Mouse (Mus musculus) hindbrain, embryonic 11.5 days (tissue): ENCODE data around the gene Sf3b6. TPM values are rescaled to one million over a fixed set of nuclear protein-coding genes. Genes with fewer than 3 reads are reported as not detected.
A peak's percentile ranks its signal among the peaks of the same experiment; 100 is the strongest.

Experiments
- ATAC-seq: fragments of 200-750 bp; cut with Nextera tagmentation; 2 replicates; pipeline ENCODE4 v1.8.0; 2017; ENCODE audit warnings: mild to moderate bottlenecking, moderate TSS enrichment, moderate library complexity; ENCODE audit not compliant: low FRiP score
- DNase-seq: peaks from one replicate; pipeline ENCODE4 v3.0.0-alpha.2; 2015; ENCODE audit warnings: low spot score
- H3K27ac ChIP-seq: fragments of 300-500 bp; sonication (generic); 2 replicates; pipeline ENCODE4 v1.5.1; 2014; ENCODE audit warnings: mild to moderate bottlenecking, low read depth, low read length
- H3K27me3 ChIP-seq: fragments of 300-500 bp; sonication (generic); 2 replicates; pipeline ENCODE4 v1.6.1; 2014; ENCODE audit warnings: mild to moderate bottlenecking, low read length, moderate library complexity, mixed read lengths; ENCODE audit not compliant: control insufficient read depth, insufficient read depth
- H3K36me3 ChIP-seq: fragments of 300-500 bp; sonication (generic); 2 replicates; pipeline ENCODE4 v1.6.1; 2014; ENCODE audit warnings: mild to moderate bottlenecking, low read length, moderate library complexity, mixed read lengths; ENCODE audit not compliant: control insufficient read depth, insufficient read depth
- H3K4me1 ChIP-seq: fragments of 300-500 bp; sonication (generic); replicated peaks from 2 replicates; pipeline ENCODE4 v1.6.1; 2014; ENCODE audit warnings: low read length, mixed read lengths; ENCODE audit not compliant: control insufficient read depth, insufficient read depth
- H3K4me2 ChIP-seq: fragments of 300-500 bp; sonication (generic); replicated peaks from 2 replicates; pipeline ENCODE4 v1.6.1; 2014; ENCODE audit warnings: mild to moderate bottlenecking, low read depth, low read length
- H3K4me3 ChIP-seq: fragments of 300-500 bp; sonication (generic); 2 replicates; pipeline ENCODE4 v1.5.1; 2014; ENCODE audit warnings: low read depth, low read length
- H3K9ac ChIP-seq: fragments of 300-500 bp; sonication (generic); 2 replicates; pipeline ENCODE4 v1.6.1; 2014; ENCODE audit warnings: low read depth, low read length
- H3K9me3 ChIP-seq: fragments of 300-500 bp; sonication (generic); 2 replicates; pipeline ENCODE4 v1.6.1; 2016; ENCODE audit warnings: low read length; ENCODE audit not compliant: control insufficient read depth
- WGBS: fragments of 180-500 bp; shearing (Covaris S2); extraction: QIAGEN DNeasy Blood & Tissue Kit; methylation state at CpG from one replicate; pipeline ENCODE4 v1.1.7; 2014; 5-methylcytosine and 5-hydroxymethylcytosine counted together
- polyA plus RNA-seq: library from polyadenylated mRNA; unstranded; fragments of >200 nt; fragmentation: Nextera tagmentation; extraction: Ambion mirVana; gene quantifications from 2 replicates; pipeline ENCODE4 v1.2.1, GENCODE M21; 2014

Gene Sf3b6
- polyA plus RNA-seq, 1 experiment from 2014 or later = 386 TPM

DNA sequence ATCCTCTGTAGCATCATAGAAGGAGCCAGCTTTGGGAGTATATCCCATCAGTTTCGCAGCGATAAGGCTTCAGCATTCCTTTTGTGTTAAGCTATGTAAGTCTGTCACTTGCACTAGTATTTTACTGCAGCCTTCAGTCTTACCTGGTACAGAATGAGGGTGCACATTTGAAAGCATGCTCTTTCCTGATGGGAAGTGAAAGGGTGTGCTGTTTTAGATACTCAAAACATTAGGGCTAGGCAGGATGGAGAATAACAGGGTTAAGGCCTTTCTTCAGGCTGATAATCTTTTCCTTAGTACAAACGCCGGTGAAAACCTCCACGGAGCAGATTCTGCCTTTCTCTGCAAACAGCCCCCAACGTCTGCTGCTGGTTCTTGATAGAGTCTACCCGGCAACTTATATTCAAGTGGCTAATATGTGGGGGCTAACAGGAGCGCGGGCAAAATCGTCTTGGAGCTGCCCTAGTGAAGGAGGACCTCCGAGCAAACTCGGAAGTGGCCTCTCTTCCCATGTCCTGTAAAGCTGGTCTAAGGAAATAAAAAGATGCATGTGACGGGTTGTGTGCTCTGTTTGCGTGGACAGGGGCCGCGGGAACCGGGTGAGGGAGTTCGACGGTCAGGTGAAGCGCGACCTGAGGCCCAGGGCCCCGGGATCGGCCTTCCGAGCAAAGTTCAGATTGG is 524 bp upstream of the Sf3b6 start:
- peak overlapping the region; percentile 89 for H3K4me3 ChIP-seq
- WGBS = 13% methylated on average over 24 of the region's 24 CpGs
- peak overlapping the region; percentile 74 for H3K27ac ChIP-seq
- H3K27me3 ChIP-seq = no peaks in the 10 kb centered on the region
- peak overlapping the region; percentile 53 for H3K9ac ChIP-seq
- H3K4me1 ChIP-seq = no peaks in the 10 kb centered on the region
- H3K9me3 ChIP-seq = no peaks in the 10 kb centered on the region
- ATAC-seq (peak; percentile 83), DNase-seq (no peak)
- H3K4me2 ChIP-seq = peak overlapping the region; percentile 56
- no peaks in the 10 kb centered on the region for H3K36me3 ChIP-seq

DNA sequence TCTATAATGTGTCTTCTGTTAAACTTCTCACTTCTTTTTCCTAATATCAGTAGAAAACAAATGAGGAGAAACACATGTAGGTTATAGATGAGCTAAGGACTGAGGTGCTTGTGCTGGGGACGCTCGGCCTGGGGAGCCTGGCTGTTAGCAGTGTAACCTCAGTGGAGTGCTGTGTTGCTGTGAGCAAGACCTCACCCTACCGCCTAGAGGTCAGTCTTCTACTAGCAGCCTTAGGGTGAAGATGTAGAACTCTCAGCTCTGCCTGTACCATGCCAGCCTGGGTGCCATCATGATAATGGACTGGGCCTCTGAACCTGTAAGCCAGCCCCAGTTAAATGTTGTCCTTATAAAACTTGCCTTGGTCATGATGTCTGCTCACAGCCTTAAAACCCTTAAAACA is 9.9 kb downstream of the Sf3b6 start:
- Histone ChIP-seq H3K27ac (no peak overlapping the region), H3K9ac (no peak overlapping the region), H3K27me3 (no peaks in the 10 kb centered on the region), H3K4me1 (no peaks in the 10 kb centered on the region), H3K9me3 (no peaks in the 10 kb centered on the region), H3K36me3 (no peaks in the 10 kb centered on the region), H3K4me2 (no peak overlapping the region), H3K4me3 (no peak overlapping the region)
- no peak for ATAC-seq
- 76% methylated on average over 3 of the region's 3 CpGs for WGBS
- DNase-seq = no peak

DNA sequence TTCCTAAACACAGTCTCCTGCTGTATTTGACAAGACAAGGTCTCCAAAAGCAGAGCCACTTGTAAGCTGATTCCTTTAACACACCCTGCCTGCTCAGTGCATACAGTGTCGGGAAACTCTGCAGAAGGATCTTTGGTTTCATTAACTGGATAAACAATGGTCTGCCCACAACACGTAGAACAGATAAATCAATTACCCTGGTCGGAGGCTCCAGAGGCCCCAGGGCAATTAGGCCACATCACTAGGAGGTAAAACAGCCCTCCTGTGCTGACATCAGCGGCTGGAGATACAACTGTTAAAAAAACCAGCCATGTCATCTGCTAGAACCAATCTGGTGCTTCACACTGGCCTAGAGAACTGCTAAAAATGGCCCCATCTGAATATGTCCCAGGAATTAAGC is 19.6 kb downstream of the Sf3b6 start:
- Histone ChIP-seq H3K27ac (no peak overlapping the region), H3K9ac (no peak overlapping the region), H3K4me1 (no peaks in the 10 kb centered on the region), H3K4me3 (no peak overlapping the region), H3K27me3 (peaks cover 5% of the 10 kb centered on the region; the same call in 1 of the 2 replicates), H3K9me3 (no peaks in the 10 kb centered on the region), H3K4me2 (no peak overlapping the region), H3K36me3 (no peaks in the 10 kb centered on the region)
- 60% methylated on average over 4 of the region's 4 CpGs for WGBS
- no peak for ATAC-seq
- DNase-seq = no peak

DNA sequence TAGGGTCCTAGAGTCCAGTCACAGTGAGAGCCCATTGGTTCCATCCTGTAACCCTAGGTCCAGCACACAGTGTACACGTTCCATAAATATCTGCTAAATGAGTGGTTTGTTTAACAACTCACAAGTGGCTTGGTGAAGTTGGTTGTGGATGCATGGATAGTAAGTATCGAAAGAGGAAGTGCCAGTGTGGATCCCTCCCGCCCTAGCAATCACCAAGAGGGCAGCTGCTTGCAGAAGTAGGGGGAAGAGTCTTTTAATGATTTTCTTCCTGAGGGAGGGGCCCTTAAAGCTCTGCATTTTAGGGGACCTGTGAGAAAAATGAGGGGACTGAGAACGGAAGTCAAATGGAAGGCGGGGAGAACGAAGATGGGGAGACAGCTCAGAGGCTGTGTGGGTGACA is 22.7 kb downstream of the Sf3b6 start:
- DNase-seq (no peak), ATAC-seq (no peak)
- H3K4me3 ChIP-seq = no peak overlapping the region
- no peak overlapping the region for H3K9ac ChIP-seq
- H3K4me2 ChIP-seq = 0 out of 2 replicates have a peak overlapping the region, but pooled peaks have one; percentile 86
- 0 out of 2 replicates have a peak, but pooled peaks cover 2% of the 10 kb centered on the region for H3K4me1 ChIP-seq
- H3K9me3 ChIP-seq = no peaks in the 10 kb centered on the region
- H3K27ac ChIP-seq = no peak overlapping the region
- peaks cover 9% of the 10 kb centered on the region; the same call in 1 of the 2 replicates for H3K27me3 ChIP-seq
- WGBS = 54% methylated on average over 6 of the region's 6 CpGs
- no peaks in the 10 kb centered on the region for H3K36me3 ChIP-seq

GRCm38 (mm10) chr12:4840741-4841140 is 23.4 kb downstream of the Sf3b6 start:
- peaks cover 9% of the 10 kb centered on the region; the same call in 1 of the 2 replicates for H3K27me3 ChIP-seq
- 3% methylated on average over 11 of the region's 11 CpGs for WGBS
- 0 out of 2 replicates have a peak, but pooled peaks cover 2% of the 10 kb centered on the region for H3K4me1 ChIP-seq
- H3K9me3 ChIP-seq = no peaks in the 10 kb centered on the region
- DNase-seq = no peak
- H3K36me3 ChIP-seq = no peaks in the 10 kb centered on the region
- ATAC-seq = 0 out of 2 replicates have a peak, but pooled peaks have one; percentile 1
- peak overlapping the region; percentile 71 for H3K9ac ChIP-seq
- H3K27ac ChIP-seq = no peak overlapping the region
- peak overlapping the region; percentile 63 for H3K4me3 ChIP-seq
- peak overlapping the region; percentile 86 for H3K4me2 ChIP-seq

- H3K27me3 ChIP-seq = peaks cover 9% of the 10 kb centered on the region; the same call in 1 of the 2 replicates
- ATAC-seq (peak; percentile 61), DNase-seq (peak; percentile 73)
- H3K36me3 ChIP-seq = no peaks in the 10 kb centered on the region
- H3K27ac ChIP-seq = no peak within 1 kb of the TSS
- WGBS = 2% methylated on average over 19 of the region's 37 CpGs
- H3K4me2 ChIP-seq = peak within 1 kb of the TSS; percentile 86
- 0 out of 2 replicates have a peak, but pooled peaks cover 2% of the 10 kb centered on the region for H3K4me1 ChIP-seq
- H3K4me3 ChIP-seq = peak within 1 kb of the TSS; percentile 63
- H3K9me3 ChIP-seq = no peaks in the 10 kb centered on the region
- peak within 1 kb of the TSS; percentile 71 for H3K9ac ChIP-seq
Measured at GRCm38 (mm10) chr12:4841392-4841887, 24.1 kb downstream of the Sf3b6 start, which contains the start of gene Fkbp1b. Fkbp1b (minus strand) TSS chr12:4841591.

DNA sequence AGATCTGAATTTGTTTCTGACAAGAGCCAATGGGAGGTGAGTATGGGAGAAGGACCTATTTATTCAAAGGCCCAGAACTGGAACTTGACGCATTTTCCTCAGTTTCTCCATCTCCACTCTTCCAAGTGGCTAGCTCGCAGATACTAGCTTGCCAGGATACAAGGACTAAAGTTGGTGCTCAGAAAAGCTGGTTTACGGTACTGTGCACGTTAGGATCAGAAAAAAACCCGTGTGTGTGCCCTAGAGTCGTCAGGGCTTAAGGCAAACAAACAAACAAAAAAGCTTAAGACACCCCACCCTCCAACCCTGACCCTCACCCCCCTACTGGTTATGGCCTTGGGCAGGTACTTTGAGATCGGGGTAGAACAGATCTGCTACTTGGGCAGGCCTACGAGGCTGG is 25.1 kb downstream of the Sf3b6 start:
- no peaks in the 10 kb centered on the region for H3K9me3 ChIP-seq
- DNase-seq = no peak
- peaks cover 9% of the 10 kb centered on the region; the same call in 1 of the 2 replicates for H3K27me3 ChIP-seq
- H3K36me3 ChIP-seq = no peaks in the 10 kb centered on the region
- H3K27ac ChIP-seq = no peak overlapping the region
- WGBS = 82% methylated on average over 8 of the region's 8 CpGs
- 0 out of 2 replicates have a peak, but pooled peaks cover 2% of the 10 kb centered on the region for H3K4me1 ChIP-seq
- 0 out of 2 replicates have a peak, but pooled peaks have one; percentile 17 for ATAC-seq
- H3K9ac ChIP-seq = no peak overlapping the region
- no peak overlapping the region for H3K4me2 ChIP-seq
- H3K4me3 ChIP-seq = no peak overlapping the region

DNA sequence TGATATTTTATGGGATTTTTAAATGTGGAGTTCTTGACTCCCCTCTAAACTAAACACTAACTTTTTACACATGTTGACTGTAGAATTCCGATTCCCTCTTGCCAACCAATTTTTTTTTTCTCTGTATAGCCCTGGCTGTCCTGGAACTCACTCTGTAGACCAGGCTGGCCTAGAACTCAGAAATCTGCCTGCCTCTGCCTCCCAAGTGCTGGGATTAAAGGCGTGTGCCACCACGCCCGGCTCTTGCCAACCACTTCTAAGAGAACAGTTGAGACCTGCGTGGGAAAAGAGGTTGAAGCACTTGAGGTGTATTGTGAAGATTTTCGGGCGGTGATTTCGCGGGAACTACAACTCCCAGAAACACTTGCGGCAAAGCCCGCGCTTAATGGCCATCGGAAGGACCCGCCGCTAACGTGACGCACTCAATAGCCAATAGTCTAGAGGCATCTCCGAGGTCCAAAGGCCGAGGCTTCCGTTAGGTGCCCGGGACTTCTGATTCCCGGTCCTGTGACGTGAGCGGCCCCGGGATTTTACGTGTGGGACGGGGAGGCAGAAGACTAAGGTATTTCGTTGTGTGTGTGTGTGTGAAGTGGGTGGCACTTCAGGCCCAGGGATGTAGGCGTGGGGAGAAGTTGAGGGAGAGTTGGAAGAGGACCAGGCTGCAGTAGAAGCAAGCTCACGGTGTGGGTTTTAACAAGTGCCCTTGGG is 25.7 kb downstream of the Sf3b6 start, which contains the start of gene Wdcp:
Gene Wdcp, plus strand, starts transcription at position 414 of the 708 bp plus-strand sequence.
- H3K9ac ChIP-seq = peak within 1 kb of the TSS; percentile 50
- no peak within 1 kb of the TSS for H3K27ac ChIP-seq
- H3K4me1 ChIP-seq = 0 out of 2 replicates have a peak, but pooled peaks cover 2% of the 10 kb centered on the region
- H3K36me3 ChIP-seq = no peaks in the 10 kb centered on the region
- ATAC-seq (peak; percentile 93), DNase-seq (peak; percentile 93)
- under 1% methylated on average over 30 of the region's 30 CpGs for whole genome bisulfite sequencing
- H3K27me3 ChIP-seq = peaks cover 9% of the 10 kb centered on the region; the same call in 1 of the 2 replicates
- H3K9me3 ChIP-seq = no peaks in the 10 kb centered on the region
- peak within 1 kb of the TSS; percentile 56 for H3K4me3 ChIP-seq
- H3K4me2 ChIP-seq = peak within 1 kb of the TSS; percentile 51
